Mouse (Mus musculus) liver, postnatal 0 days (tissue): Measurements from ENCODE around the gene Phf21a. TPM values are rescaled to one million over a fixed set of nuclear protein-coding genes. Genes with fewer than 3 reads are reported as not detected.

ENCODE experiments used
- ATAC-seq: fragments of 200-750 bp; cut with Nextera tagmentation; 2 replicates; pipeline ENCODE4 v1.8.0; 2017; ENCODE audit warnings: mild to moderate bottlenecking, moderate library complexity
- DNase-seq: peaks from one replicate; pipeline ENCODE4 v3.0.0-alpha.2; 2016
- H3K27ac ChIP-seq: fragments of 300-500 bp; sonication (generic); 2 replicates; pipeline ENCODE4 v1.5.1; 2014; ENCODE audit warnings: antibody characterized with exemption, moderate library complexity, mild to moderate bottlenecking, low read depth
- H3K27me3 ChIP-seq: fragments of 300-500 bp; sonication (generic); 2 replicates; pipeline ENCODE4 v1.6.1; 2014; ENCODE audit warnings: low read length, control low read depth, mixed read lengths; ENCODE audit not compliant: insufficient read depth
- H3K36me3 ChIP-seq: fragments of 300-500 bp; sonication (generic); replicated peaks from 2 replicates; pipeline ENCODE4 v1.6.1; 2014; ENCODE audit warnings: mild to moderate bottlenecking, control low read depth, low read length, moderate library complexity, mixed read lengths; ENCODE audit not compliant: insufficient read depth
- H3K4me1 ChIP-seq: fragments of 300-500 bp; sonication (generic); 2 replicates; pipeline ENCODE4 v1.6.1; 2014; ENCODE audit warnings: antibody characterized with exemption, mild to moderate bottlenecking, control low read depth; ENCODE audit not compliant: insufficient read depth
- H3K4me2 ChIP-seq: fragments of 300-500 bp; sonication (generic); 2 replicates; pipeline ENCODE4 v1.6.1; 2014; ENCODE audit warnings: low read depth, mild to moderate bottlenecking, low read length, moderate library complexity, mixed read lengths
- H3K4me3 ChIP-seq: fragments of 300-500 bp; sonication (generic); 2 replicates; pipeline ENCODE4 v1.5.1; 2014; ENCODE audit warnings: low read depth, low read length
- H3K9ac ChIP-seq: fragments of 300-500 bp; sonication (generic); replicated peaks from 2 replicates; pipeline ENCODE4 v1.6.1; 2014; ENCODE audit warnings: mild to moderate bottlenecking, moderate library complexity
- H3K9me3 ChIP-seq: fragments of 300-500 bp; sonication (generic); 2 replicates; pipeline ENCODE4 v1.6.1; 2016; ENCODE audit warnings: mild to moderate bottlenecking, control low read depth, low read length, mixed read lengths
- CTCF ChIP-seq: sonication (generic); IDR thresholded peaks from 2 replicates; pipeline ENCODE4 v1.5.1; 2016; ENCODE audit warnings: antibody characterized with exemption, low read depth
- EP300 ChIP-seq: IDR thresholded peaks from 2 replicates; pipeline ENCODE4 v1.6.1; 2016; ENCODE audit warnings: antibody characterized with exemption, low read depth, mild to moderate bottlenecking
- WGBS: fragments of 180-500 bp; shearing (Covaris S2); extraction: QIAGEN DNeasy Blood & Tissue Kit; methylation state at CpG from one replicate; pipeline ENCODE4 v1.1.7; 2014; ENCODE audit not compliant: insufficient replicate concordance; 5-methylcytosine and 5-hydroxymethylcytosine counted together
- polyA plus RNA-seq: library from polyadenylated mRNA; unstranded; fragments of >200 nt; fragmentation: Nextera tagmentation; extraction: Ambion mirVana; gene quantifications from 2 replicates; pipeline ENCODE4 v1.2.1, GENCODE M21; 2015

Gene Phf21a
- polyA plus RNA-seq, 1 experiment from 2014 or later: 2.7 TPM

DNA sequence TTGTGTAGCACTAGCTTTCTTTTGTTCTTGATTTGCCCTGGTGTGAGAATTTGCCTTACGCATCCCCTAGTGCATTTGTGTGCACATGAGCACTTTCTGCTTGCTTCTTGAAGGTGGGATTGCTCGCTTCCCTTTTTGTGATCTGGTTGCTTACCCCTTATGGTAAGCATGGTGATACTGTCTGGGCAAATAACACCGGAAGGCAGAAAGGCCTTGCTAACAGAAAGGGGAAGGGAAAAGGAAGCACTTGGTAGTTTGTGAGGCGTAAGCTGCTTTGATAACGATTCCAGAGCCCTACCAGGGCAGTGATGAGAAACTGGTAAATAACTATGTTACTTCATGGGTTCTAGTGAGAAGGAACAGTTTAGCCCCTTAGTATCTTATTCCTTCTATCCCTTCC, 160.9 kb downstream of the Phf21a start:
- TF ChIP-seq EP300 (no peak), CTCF (no peak)
- Histone ChIP-seq H3K36me3 (peaks cover 3% of the 10 kb centered on the region; the same call in 1 of the 2 replicates), H3K4me3 (no peak overlapping the region), H3K27me3 (no peaks in the 10 kb centered on the region), H3K4me2 (no peak overlapping the region), H3K9me3 (no peaks in the 10 kb centered on the region), H3K9ac (no peak overlapping the region), H3K27ac (no peak overlapping the region), H3K4me1 (peaks cover 5% of the 10 kb centered on the region; the same call in 1 of the 2 replicates)
- DNase-seq (no peak), ATAC-seq (no peak)
- 29% methylated on average over 5 of the region's 5 CpGs for WGBS

DNA sequence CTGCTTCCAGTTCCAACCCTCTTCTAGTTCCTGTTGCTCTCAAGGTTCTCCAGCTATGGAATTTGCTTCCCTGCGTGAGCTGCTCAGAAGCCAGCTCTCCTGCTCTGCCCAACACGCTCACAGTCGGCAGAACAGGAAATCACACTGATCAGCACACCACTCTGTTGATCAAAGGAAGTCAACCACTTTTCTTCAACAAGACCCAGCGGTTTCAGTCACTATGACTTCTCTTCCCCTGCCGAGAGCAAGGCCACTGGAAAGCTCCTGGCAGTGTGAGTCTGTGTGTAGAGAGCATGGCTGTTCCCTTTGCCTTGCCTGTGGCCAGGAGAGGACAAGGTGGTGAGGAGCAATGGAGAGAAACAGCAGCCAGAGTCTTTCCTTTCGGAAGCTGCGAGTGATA, 163.2 kb downstream of the Phf21a start:
- H3K4me2 ChIP-seq: no peak overlapping the region
- no peak overlapping the region for H3K4me3 ChIP-seq
- H3K36me3 ChIP-seq: peaks cover 3% of the 10 kb centered on the region; the same call in 1 of the 2 replicates
- no peak overlapping the region for H3K27ac ChIP-seq
- no peaks in the 10 kb centered on the region for H3K27me3 ChIP-seq
- H3K4me1 ChIP-seq: peaks cover 5% of the 10 kb centered on the region; the same call in 1 of the 2 replicates
- ATAC-seq (no peak), DNase-seq (no peak)
- no peak overlapping the region for H3K9ac ChIP-seq
- no peaks in the 10 kb centered on the region for H3K9me3 ChIP-seq
- 47% methylated on average over 7 of the region's 7 CpGs for WGBS
- TF ChIP-seq CTCF (no peak), EP300 (no peak)

DNA sequence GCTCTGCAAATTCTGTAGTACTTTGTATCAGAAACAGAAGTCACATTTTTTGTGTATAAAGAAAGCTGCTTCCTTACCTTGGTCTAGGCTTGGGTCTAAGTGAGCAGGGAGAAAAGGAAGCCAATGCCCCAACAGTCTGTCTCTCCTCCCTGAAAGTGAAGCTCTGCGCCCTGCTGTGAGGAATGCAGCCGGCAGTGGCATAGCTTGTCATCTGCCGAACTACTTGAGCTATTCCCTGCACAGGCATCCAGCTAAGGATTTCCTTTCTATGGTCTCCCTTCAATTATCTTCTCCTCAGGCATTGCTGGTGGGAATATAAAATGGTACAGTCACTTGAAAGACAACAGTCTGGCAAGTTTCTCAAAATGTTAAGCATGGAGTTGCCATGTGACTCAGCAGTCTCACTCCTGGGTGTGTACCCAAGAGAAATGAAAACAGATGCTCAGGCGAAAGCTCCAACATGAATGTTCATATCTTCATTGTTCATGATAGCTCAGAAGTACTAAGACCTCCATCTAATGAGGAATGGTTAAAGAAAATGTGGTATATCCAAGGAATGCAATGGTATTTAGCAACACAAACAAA, 164.5 kb downstream of the Phf21a start:
- Histone ChIP-seq H3K27ac (no peak overlapping the region), H3K9me3 (no peaks in the 10 kb centered on the region), H3K27me3 (no peaks in the 10 kb centered on the region), H3K36me3 (peaks cover 3% of the 10 kb centered on the region; the same call in 1 of the 2 replicates), H3K9ac (no peak overlapping the region), H3K4me2 (no peak overlapping the region), H3K4me3 (no peak overlapping the region), H3K4me1 (peaks cover 5% of the 10 kb centered on the region; the same call in 1 of the 2 replicates)
- DNase-seq (no peak), ATAC-seq (no peak)
- TF ChIP-seq EP300 (no peak), CTCF (no peak)
- 71% methylated on average over 4 of the region's 4 CpGs for WGBS

DNA sequence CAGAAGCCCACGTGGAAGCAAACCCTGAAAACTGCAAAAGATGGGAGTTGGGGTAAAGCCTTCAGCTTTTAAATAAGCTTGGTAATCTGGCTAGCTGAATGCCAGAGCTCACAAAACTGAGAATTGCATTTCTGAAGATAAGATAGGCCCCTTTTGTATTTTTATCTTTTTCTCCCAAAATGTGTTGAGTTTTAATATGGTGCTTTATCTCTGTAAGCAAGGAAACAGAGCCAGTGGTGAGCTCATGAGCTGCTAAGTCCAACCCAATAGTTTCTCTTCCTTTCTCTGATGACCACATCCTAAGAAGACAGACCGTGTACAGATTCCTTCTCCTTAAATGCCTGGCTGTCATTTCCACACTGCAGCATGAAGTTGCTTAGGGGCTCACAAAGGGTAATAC, 167.0 kb downstream of the Phf21a start:
- Histone ChIP-seq H3K4me1 (no peaks in the 10 kb centered on the region), H3K36me3 (peaks cover 3% of the 10 kb centered on the region; the same call in 1 of the 2 replicates), H3K4me3 (no peak overlapping the region), H3K27ac (no peak overlapping the region), H3K9ac (no peak overlapping the region), H3K9me3 (no peaks in the 10 kb centered on the region), H3K4me2 (no peak overlapping the region), H3K27me3 (no peaks in the 10 kb centered on the region)
- DNase-seq: no peak
- ATAC-seq: no peak
- 32% methylated on average over 2 of the region's 2 CpGs for WGBS
- no peak for TF ChIP-seq EP300
- no peak for TF ChIP-seq CTCF

DNA sequence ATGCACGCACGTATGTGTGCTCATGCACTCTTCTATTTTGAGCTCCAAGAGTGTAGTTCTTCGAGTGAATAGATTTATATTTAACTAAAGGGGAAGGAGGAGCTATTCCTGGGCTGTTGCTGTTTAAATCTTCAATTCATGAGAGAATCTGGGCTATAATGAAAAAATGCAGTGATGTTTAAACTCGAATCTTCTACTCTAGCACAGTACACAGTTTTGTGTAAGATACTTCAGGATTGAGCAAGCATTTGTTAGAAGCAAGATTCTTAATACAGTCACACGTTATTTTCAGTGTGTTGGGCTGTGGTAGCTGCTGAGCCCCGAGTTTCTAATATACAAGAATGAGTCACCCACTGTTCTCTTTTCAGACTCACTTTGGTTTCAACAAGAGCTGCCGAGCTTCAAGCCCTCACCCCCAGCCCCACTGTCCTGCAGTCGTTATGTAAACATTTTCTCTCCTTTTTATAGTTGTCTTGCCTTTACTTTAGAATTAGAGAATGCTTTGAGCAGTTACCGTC, 173.2 kb downstream of the Phf21a start:
- no peak overlapping the region for H3K4me3 ChIP-seq
- H3K36me3 ChIP-seq: no peaks in the 10 kb centered on the region
- peaks cover 5% of the 10 kb centered on the region; the same call in 1 of the 2 replicates for H3K4me1 ChIP-seq
- DNase-seq (no peak), ATAC-seq (no peak)
- no peak overlapping the region for H3K4me2 ChIP-seq
- no peak overlapping the region for H3K27ac ChIP-seq
- H3K9ac ChIP-seq: no peak overlapping the region
- 64% methylated on average over 9 of the region's 9 CpGs for WGBS
- H3K27me3 ChIP-seq: no peaks in the 10 kb centered on the region
- no peak for TF ChIP-seq CTCF
- TF ChIP-seq EP300: no peak
- H3K9me3 ChIP-seq: no peaks in the 10 kb centered on the region

DNA sequence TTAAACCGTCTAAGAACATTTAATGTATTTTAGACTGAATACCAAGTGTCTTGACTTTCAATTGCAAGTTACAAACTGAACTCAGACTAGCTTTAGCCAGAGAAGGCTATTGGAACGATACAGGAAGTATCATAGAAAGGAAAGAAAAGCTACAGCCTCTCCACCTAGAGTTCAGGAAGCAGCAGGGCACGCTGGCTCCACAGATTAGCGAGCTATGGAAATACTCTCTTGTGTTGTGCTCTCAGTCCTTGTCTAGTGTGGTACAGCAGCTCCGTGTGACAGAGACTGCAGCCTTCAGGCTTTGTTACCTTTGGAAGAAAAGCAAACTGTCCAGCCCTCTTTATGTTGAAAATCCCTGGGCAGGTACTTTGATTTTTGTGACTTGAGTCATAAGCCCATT, 176.3 kb downstream of the Phf21a start:
- ATAC-seq: no peak
- DNase-seq: no peak
- Histone ChIP-seq H3K4me1 (peaks cover 9% of the 10 kb centered on the region), H3K9ac (no peak overlapping the region), H3K27me3 (no peaks in the 10 kb centered on the region), H3K27ac (no peak overlapping the region), H3K9me3 (no peaks in the 10 kb centered on the region), H3K4me3 (no peak overlapping the region), H3K36me3 (no peaks in the 10 kb centered on the region), H3K4me2 (no peak overlapping the region)
- 50% methylated on average over 5 of the region's 5 CpGs for WGBS
- no peak for TF ChIP-seq EP300
- no peak for TF ChIP-seq CTCF
